Mouse (Mus musculus): ENCODE measurements around the gene Stat4. TPM values are rescaled to one million over a fixed set of nuclear protein-coding genes. Genes with fewer than 3 reads are reported as not detected.

Gene Stat4
- polyA plus RNA-seq, 1 experiment from 2014 or later, result 12.0 TPM

- no peaks in the 10 kb centered on the region for H3K36me3 ChIP-seq (ENCODE audit: control insufficient read depth, insufficient read depth, low read length)
- no peak overlapping the region for H3K4me2 ChIP-seq (ENCODE audit: low read depth, low read length, severe bottlenecking)
- no peak overlapping the region for H3K4me3 ChIP-seq (ENCODE audit: low read depth, low read length)
- H3K27ac ChIP-seq (ENCODE audit: low read depth, low read length), result no peak overlapping the region
- ATAC-seq (replicated peaks; ENCODE audit: low FRiP score), result peak; percentile 69
- H3K9me3 ChIP-seq (ENCODE audit: control insufficient read depth, low read length), result no peaks in the 10 kb centered on the region
- H3K27me3 ChIP-seq (ENCODE audit: control insufficient read depth, insufficient read depth, low read length), result no peaks in the 10 kb centered on the region
- 87% methylated on average over 3 of the region's 3 CpGs for WGBS
- no peak for DNase-seq (ENCODE audit: low spot score)
- no peak overlapping the region for H3K9ac ChIP-seq (ENCODE audit: low read length)
- H3K4me1 ChIP-seq (replicated peaks; ENCODE audit: control insufficient read depth, insufficient read depth, low read length), result no peaks in the 10 kb centered on the region
Measured at GRCm38 (mm10) chr1:52098618-52099232, 111.8 kb downstream of the Stat4 start.

- WGBS, result 70% methylated on average over 6 of the region's 6 CpGs
- no peak overlapping the region for H3K4me2 ChIP-seq (ENCODE audit: low read depth, low read length, severe bottlenecking)
- H3K4me3 ChIP-seq (ENCODE audit: low read depth, low read length), result no peak overlapping the region
- DNase-seq (ENCODE audit: low spot score) (no peak), ATAC-seq (replicated peaks; ENCODE audit: low FRiP score) (no peak)
- no peaks in the 10 kb centered on the region for H3K9me3 ChIP-seq (ENCODE audit: control insufficient read depth, low read length)
- no peaks in the 10 kb centered on the region for H3K36me3 ChIP-seq (ENCODE audit: control insufficient read depth, insufficient read depth, low read length)
- no peak overlapping the region for H3K27ac ChIP-seq (ENCODE audit: low read depth, low read length)
- no peak overlapping the region for H3K9ac ChIP-seq (ENCODE audit: low read length)
- H3K4me1 ChIP-seq (replicated peaks; ENCODE audit: control insufficient read depth, insufficient read depth, low read length), result no peaks in the 10 kb centered on the region
- no peaks in the 10 kb centered on the region for H3K27me3 ChIP-seq (ENCODE audit: control insufficient read depth, insufficient read depth, low read length)
Measured at GRCm38 (mm10) chr1:52100496-52100895, 113.5 kb downstream of the Stat4 start.

- H3K9me3 ChIP-seq (ENCODE audit: control insufficient read depth, low read length), result no peaks in the 10 kb centered on the region
- no peak overlapping the region for H3K27ac ChIP-seq (ENCODE audit: low read depth, low read length)
- DNase-seq (ENCODE audit: low spot score), result no peak
- no peaks in the 10 kb centered on the region for H3K27me3 ChIP-seq (ENCODE audit: control insufficient read depth, insufficient read depth, low read length)
- no peak for ATAC-seq (replicated peaks; ENCODE audit: low FRiP score)
- WGBS, result 91% methylated on average over 8 of the region's 8 CpGs
- H3K4me3 ChIP-seq (ENCODE audit: low read depth, low read length), result no peak overlapping the region
- H3K36me3 ChIP-seq (ENCODE audit: control insufficient read depth, insufficient read depth, low read length), result no peaks in the 10 kb centered on the region
- no peak overlapping the region for H3K9ac ChIP-seq (ENCODE audit: low read length)
- no peaks in the 10 kb centered on the region for H3K4me1 ChIP-seq (replicated peaks; ENCODE audit: control insufficient read depth, insufficient read depth, low read length)
- no peak overlapping the region for H3K4me2 ChIP-seq (ENCODE audit: low read depth, low read length, severe bottlenecking)
Measured at GRCm38 (mm10) chr1:52102795-52103194, 115.8 kb downstream of the Stat4 start.

GRCm38 (mm10) chr1:52107206-52107605 lies 120.3 kb downstream of the Stat4 start:
- no peak for ATAC-seq (replicated peaks; ENCODE audit: low FRiP score)
- 94% methylated on average over 11 of the region's 11 CpGs for WGBS
- Histone ChIP-seq H3K4me1 (replicated peaks; ENCODE audit: control insufficient read depth, insufficient read depth, low read length) (no peaks in the 10 kb centered on the region), H3K9me3 (ENCODE audit: control insufficient read depth, low read length) (no peaks in the 10 kb centered on the region), H3K36me3 (ENCODE audit: control insufficient read depth, insufficient read depth, low read length) (no peaks in the 10 kb centered on the region), H3K4me2 (ENCODE audit: low read depth, low read length, severe bottlenecking) (no peak overlapping the region), H3K4me3 (ENCODE audit: low read depth, low read length) (no peak overlapping the region), H3K9ac (ENCODE audit: low read length) (no peak overlapping the region), H3K27ac (ENCODE audit: low read depth, low read length) (no peak overlapping the region), H3K27me3 (ENCODE audit: control insufficient read depth, insufficient read depth, low read length) (no peaks in the 10 kb centered on the region)
- DNase-seq (ENCODE audit: low spot score), result no peak

GRCm38 (mm10) chr1:52111217-52111616 lies 124.3 kb downstream of the Stat4 start:
- Histone ChIP-seq H3K27ac (ENCODE audit: low read depth, low read length) (no peak overlapping the region), H3K9ac (ENCODE audit: low read length) (no peak overlapping the region), H3K4me1 (replicated peaks; ENCODE audit: control insufficient read depth, insufficient read depth, low read length) (0 out of 2 replicates have a peak, but pooled peaks cover 3% of the 10 kb centered on the region), H3K4me2 (ENCODE audit: low read depth, low read length, severe bottlenecking) (no peak overlapping the region), H3K36me3 (ENCODE audit: control insufficient read depth, insufficient read depth, low read length) (no peaks in the 10 kb centered on the region), H3K27me3 (ENCODE audit: control insufficient read depth, insufficient read depth, low read length) (no peaks in the 10 kb centered on the region), H3K4me3 (ENCODE audit: low read depth, low read length) (no peak overlapping the region), H3K9me3 (ENCODE audit: control insufficient read depth, low read length) (no peaks in the 10 kb centered on the region)
- no peak for DNase-seq (ENCODE audit: low spot score)
- no peak for ATAC-seq (replicated peaks; ENCODE audit: low FRiP score)
- WGBS, result 64% methylated on average over 3 of the region's 3 CpGs

GRCm38 (mm10) chr1:52112301-52112700 lies 125.4 kb downstream of the Stat4 start:
- Histone ChIP-seq H3K4me3 (ENCODE audit: low read depth, low read length) (no peak overlapping the region), H3K36me3 (ENCODE audit: control insufficient read depth, insufficient read depth, low read length) (no peaks in the 10 kb centered on the region), H3K9ac (ENCODE audit: low read length) (no peak overlapping the region), H3K27me3 (ENCODE audit: control insufficient read depth, insufficient read depth, low read length) (no peaks in the 10 kb centered on the region), H3K4me1 (replicated peaks; ENCODE audit: control insufficient read depth, insufficient read depth, low read length) (0 out of 2 replicates have a peak, but pooled peaks cover 3% of the 10 kb centered on the region), H3K9me3 (ENCODE audit: control insufficient read depth, low read length) (no peaks in the 10 kb centered on the region), H3K27ac (ENCODE audit: low read depth, low read length) (no peak overlapping the region), H3K4me2 (ENCODE audit: low read depth, low read length, severe bottlenecking) (no peak overlapping the region)
- DNase-seq (ENCODE audit: low spot score) (no peak), ATAC-seq (replicated peaks; ENCODE audit: low FRiP score) (no peak)
- WGBS, result 92% methylated on average over 1 of the region's 1 CpGs

- Histone ChIP-seq H3K27ac (ENCODE audit: low read depth, low read length) (peak overlapping the region; percentile 46), H3K4me3 (ENCODE audit: low read depth, low read length) (peak overlapping the region; percentile 27)
- peak; percentile 43 for ATAC-seq (replicated peaks; ENCODE audit: low FRiP score)
Measured at GRCm38 (mm10) chr1:52113067-52113665, 126.2 kb downstream of the Stat4 start.

GRCm38 (mm10) chr1:52113666-52114069 lies 126.7 kb downstream of the Stat4 start:
- H3K36me3 ChIP-seq (ENCODE audit: control insufficient read depth, insufficient read depth, low read length), result no peaks in the 10 kb centered on the region
- ATAC-seq (replicated peaks; ENCODE audit: low FRiP score) (peak; percentile 96), DNase-seq (ENCODE audit: low spot score) (peak; percentile 99)
- H3K27me3 ChIP-seq (ENCODE audit: control insufficient read depth, insufficient read depth, low read length), result no peaks in the 10 kb centered on the region
- peak overlapping the region; percentile 46; the same call in 1 of the 2 replicates for H3K27ac ChIP-seq (ENCODE audit: low read depth, low read length)
- peak overlapping the region; percentile 62 for H3K9ac ChIP-seq (ENCODE audit: low read length)
- H3K4me2 ChIP-seq (ENCODE audit: low read depth, low read length, severe bottlenecking), result peak overlapping the region; percentile 56
- H3K4me3 ChIP-seq (ENCODE audit: low read depth, low read length), result peak overlapping the region; percentile 27
- no peaks in the 10 kb centered on the region for H3K9me3 ChIP-seq (ENCODE audit: control insufficient read depth, low read length)
- 0 out of 2 replicates have a peak, but pooled peaks cover 3% of the 10 kb centered on the region for H3K4me1 ChIP-seq (replicated peaks; ENCODE audit: control insufficient read depth, insufficient read depth, low read length)
- under 1% methylated on average over 32 of the region's 32 CpGs for WGBS

More at GRCm38 (mm10) chr1:52113067-52113665, 126.2 kb downstream of the Stat4 start:
- 21% methylated on average over 7 of the region's 7 CpGs for WGBS
- H3K9ac ChIP-seq (ENCODE audit: low read length), result peak overlapping the region; percentile 62
- no peak for DNase-seq (ENCODE audit: low spot score)
- no peaks in the 10 kb centered on the region for H3K27me3 ChIP-seq (ENCODE audit: control insufficient read depth, insufficient read depth, low read length)
- peak overlapping the region; percentile 56 for H3K4me2 ChIP-seq (ENCODE audit: low read depth, low read length, severe bottlenecking)
- H3K9me3 ChIP-seq (ENCODE audit: control insufficient read depth, low read length), result no peaks in the 10 kb centered on the region
- H3K4me1 ChIP-seq (replicated peaks; ENCODE audit: control insufficient read depth, insufficient read depth, low read length), result 0 out of 2 replicates have a peak, but pooled peaks cover 3% of the 10 kb centered on the region
- H3K36me3 ChIP-seq (ENCODE audit: control insufficient read depth, insufficient read depth, low read length), result no peaks in the 10 kb centered on the region
